Mouse (Mus musculus) ES-Bruce4 (cell line): ENCODE measurements around the gene Gm13276. TPM values are rescaled to one million over a fixed set of nuclear protein-coding genes. Genes with fewer than 3 reads are reported as not detected.
"Not testable (repeated sequence)": the region's sequence is repeated elsewhere in the genome, so short reads cannot be mapped to it uniquely, and the experiment has no call there.

Source experiments
- H3K27ac ChIP-seq: 2 replicates; pipeline ENCODE4 v1.5.1; 2012; ENCODE audit warnings: low read length, inconsistent platforms; ENCODE audit not compliant: insufficient read depth
- H3K27me3 ChIP-seq: 2 replicates; pipeline ENCODE4 v1.6.1; 2012; ENCODE audit warnings: mild to moderate bottlenecking, low read length, inconsistent platforms; ENCODE audit not compliant: control insufficient read depth, poor library complexity, insufficient read depth, severe bottlenecking
- H3K36me3 ChIP-seq: 2 replicates; pipeline ENCODE4 v1.6.1; 2012; ENCODE audit warnings: inconsistent platforms, mild to moderate bottlenecking, low read length, moderate library complexity; ENCODE audit not compliant: control insufficient read depth, poor library complexity, insufficient read depth, severe bottlenecking
- H3K4me1 ChIP-seq: one replicate; pipeline ENCODE4 v1.8.1; 2011; ENCODE audit warnings: low read length; ENCODE audit not compliant: control insufficient read depth, insufficient read depth
- H3K4me3 ChIP-seq: 2 replicates; pipeline ENCODE4 v1.5.1; 2011; ENCODE audit warnings: low read depth, mild to moderate bottlenecking, low read length
- H3K9ac ChIP-seq: 2 replicates; pipeline ENCODE4 v1.6.1; 2012; ENCODE audit warnings: low read depth, mild to moderate bottlenecking, inconsistent platforms; ENCODE audit not compliant: poor library complexity, severe bottlenecking
- H3K9me3 ChIP-seq: replicated peaks from 2 replicates; pipeline ENCODE4 v1.6.1; 2012; ENCODE audit warnings: mild to moderate bottlenecking, low read length, inconsistent platforms; ENCODE audit not compliant: control insufficient read depth, poor library complexity, insufficient read depth, severe bottlenecking
- CTCF ChIP-seq: IDR thresholded peaks from one replicate; pipeline ENCODE4 v1.8.1; 2011; ENCODE audit warnings: low read depth, low read length
- polyA plus RNA-seq: library from polyadenylated mRNA; stranded (reverse); fragments of >200 nt; gene quantifications from 2 replicates; pipeline ENCODE4 v1.2.4, GENCODE M21; 2011; ENCODE audit warnings: low read depth; ENCODE audit not compliant: missing spikeins, insufficient read depth, insufficient read length

The Gm13276 gene
- polyA plus RNA-seq, 1 experiment, result not detected

DNA sequence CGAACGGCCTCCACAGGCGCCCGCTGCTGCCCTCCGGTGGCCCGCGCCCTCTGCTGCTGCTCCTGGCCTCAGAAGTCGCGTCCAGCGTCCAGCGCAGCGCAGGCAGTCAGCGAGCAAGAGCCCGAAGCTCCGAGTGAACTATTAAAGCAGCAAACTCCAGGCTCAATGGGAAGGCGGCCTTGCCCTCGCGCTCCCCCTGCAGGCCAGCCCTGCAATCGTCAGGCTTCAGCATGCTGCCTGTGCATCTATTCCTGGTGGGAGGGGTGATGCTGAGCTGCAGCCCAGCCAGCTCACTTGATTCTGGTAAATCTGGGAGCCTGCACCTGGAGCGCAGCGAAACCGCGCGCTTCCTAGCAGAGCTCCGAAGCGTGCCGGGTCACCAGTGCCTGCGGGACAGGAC lies 2.9 kb downstream of the Gm13276 start, which contains the start of gene Gm13277:
Gm13277 (plus strand) TSS at position 231 of the 400 bp plus-strand sequence.
- TF ChIP-seq CTCF, result peak; percentile 28
- H3K27ac ChIP-seq, H3K27me3 ChIP-seq: not testable (repeated sequence)

DNA sequence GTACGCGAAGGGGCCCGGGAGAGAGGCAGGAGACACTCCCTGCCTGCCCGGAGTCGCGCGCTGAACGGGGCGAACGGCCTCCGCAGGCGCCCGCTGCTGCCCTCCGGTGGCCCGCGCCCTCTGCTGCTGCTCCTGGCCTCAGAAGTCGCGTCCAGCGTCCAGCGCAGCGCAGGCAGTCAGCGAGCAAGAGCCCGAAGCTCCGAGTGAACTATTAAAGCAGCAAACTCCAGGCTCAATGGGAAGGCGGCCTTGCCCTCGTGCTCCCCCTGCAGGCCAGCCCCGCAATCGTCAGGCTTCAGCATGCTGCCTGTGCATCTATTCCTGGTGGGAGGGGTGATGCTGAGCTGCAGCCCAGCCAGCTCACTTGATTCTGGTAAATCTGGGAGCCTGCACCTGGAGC lies 5.7 kb downstream of the Gm13276 start, which contains the start of gene Gm13278:
Gm13278 (plus strand) TSS at position 301 of the 400 bp plus-strand sequence.
- H3K27me3 ChIP-seq, H3K9ac ChIP-seq, H3K4me3 ChIP-seq, H3K9me3 ChIP-seq, H3K27ac ChIP-seq, H3K36me3 ChIP-seq, H3K4me1 ChIP-seq: not testable (repeated sequence)

More for the DNA sequence above, 2.9 kb downstream of the Gm13276 start, which contains the start of gene Gm13277:
- H3K4me3 ChIP-seq, H3K9me3 ChIP-seq, H3K36me3 ChIP-seq, H3K9ac ChIP-seq, H3K4me1 ChIP-seq: not testable (repeated sequence)

DNA sequence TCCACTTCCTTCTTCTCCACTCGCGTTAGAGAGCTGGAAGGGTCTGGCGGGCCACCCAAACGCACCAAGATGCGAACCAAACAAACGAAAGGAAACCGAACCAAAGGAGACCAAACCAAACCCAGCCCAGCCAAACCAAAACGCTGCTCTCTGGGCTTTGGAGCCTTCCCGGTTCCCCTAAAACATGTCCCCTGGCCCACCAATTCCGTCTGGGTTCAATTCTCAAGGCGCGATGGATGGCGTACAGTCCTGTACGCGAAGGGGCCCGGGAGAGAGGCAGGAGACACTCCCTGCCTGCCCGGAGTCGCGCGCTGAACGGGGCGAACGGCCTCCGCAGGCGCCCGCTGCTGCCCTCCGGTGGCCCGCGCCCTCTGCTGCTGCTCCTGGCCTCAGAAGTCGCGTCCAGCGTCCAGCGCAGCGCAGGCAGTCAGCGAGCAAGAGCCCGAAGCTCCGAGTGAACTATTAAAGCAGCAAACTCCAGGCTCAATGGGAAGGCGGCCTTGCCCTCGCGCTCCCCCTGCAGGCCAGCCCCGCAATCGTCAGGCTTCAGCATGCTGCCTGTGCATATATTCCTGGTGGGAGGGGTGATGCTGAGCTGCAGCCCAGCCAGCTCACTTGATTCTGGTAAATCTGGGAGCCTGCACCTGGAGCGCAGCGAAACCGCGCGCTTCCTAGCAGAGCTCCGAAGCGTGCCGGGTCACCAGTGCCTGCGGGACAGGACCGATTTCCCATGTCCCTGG lies 8.6 kb downstream of the Gm13276 start, which contains the start of gene Gm13275:
Gm13275 (plus strand) TSS at position 552 of the 740 bp plus-strand sequence.
- H3K4me1 ChIP-seq, H3K27ac ChIP-seq, H3K9me3 ChIP-seq, H3K4me3 ChIP-seq, H3K27me3 ChIP-seq, H3K36me3 ChIP-seq, H3K9ac ChIP-seq: not testable (repeated sequence)

GRCm38 (mm10) chr4:88797097-88797496 lies 11.6 kb downstream of the Gm13276 start, which contains the start of gene Gm13279:
Gene Gm13279 (plus strand): TSS chr4:88797397.
- H3K27me3 ChIP-seq, H3K4me3 ChIP-seq, H3K4me1 ChIP-seq, H3K9ac ChIP-seq, H3K36me3 ChIP-seq, H3K27ac ChIP-seq, H3K9me3 ChIP-seq: not testable (repeated sequence)

DNA sequence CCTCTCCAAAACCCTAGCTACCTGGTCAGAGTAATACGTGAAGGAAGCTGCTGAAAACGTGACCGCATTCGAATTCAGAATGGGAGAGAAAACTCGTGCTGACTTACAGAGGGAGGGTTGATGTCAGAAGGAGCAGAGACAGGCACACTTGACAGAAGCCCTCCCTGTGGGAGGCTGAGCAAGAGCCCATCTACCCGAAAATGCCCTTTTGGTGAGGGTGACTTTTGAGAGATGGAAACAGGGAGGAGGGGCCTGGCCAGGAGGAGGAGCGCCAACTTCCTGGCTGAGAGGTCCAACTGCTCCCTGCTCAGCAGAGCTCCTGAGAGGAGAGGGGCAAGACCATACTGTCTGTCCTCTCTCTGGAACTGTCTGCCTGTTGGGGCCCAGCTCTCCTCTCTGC lies 13.9 kb downstream of the Gm13276 start, which contains the start of gene Gm13285:
Gm13285 (plus strand) TSS at position 301 of the 400 bp plus-strand sequence.
- H3K4me3 ChIP-seq, H3K36me3 ChIP-seq, H3K9me3 ChIP-seq: not testable (repeated sequence)

DNA sequence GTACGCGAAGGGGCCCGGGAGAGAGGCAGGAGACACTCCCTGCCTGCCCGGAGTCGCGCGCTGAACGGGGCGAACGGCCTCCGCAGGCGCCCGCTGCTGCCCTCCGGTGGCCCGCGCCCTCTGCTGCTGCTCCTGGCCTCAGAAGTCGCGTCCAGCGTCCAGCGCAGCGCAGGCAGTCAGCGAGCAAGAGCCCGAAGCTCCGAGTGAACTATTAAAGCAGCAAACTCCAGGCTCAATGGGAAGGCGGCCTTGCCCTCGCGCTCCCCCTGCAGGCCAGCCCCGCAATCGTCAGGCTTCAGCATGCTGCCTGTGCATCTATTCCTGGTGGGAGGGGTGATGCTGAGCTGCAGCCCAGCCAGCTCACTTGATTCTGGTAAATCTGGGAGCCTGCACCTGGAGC lies 17.4 kb downstream of the Gm13276 start, which contains the start of gene Gm13287:
Gm13287 (plus strand) TSS at position 301 of the 400 bp plus-strand sequence.
- H3K27ac ChIP-seq, H3K4me3 ChIP-seq, H3K27me3 ChIP-seq, H3K36me3 ChIP-seq, H3K4me1 ChIP-seq, H3K9ac ChIP-seq, H3K9me3 ChIP-seq: not testable (repeated sequence)

More for the DNA sequence above, 13.9 kb downstream of the Gm13276 start, which contains the start of gene Gm13285:
- not testable (repeated sequence) for H3K9ac ChIP-seq, H3K27me3 ChIP-seq, H3K4me1 ChIP-seq, H3K27ac ChIP-seq

DNA sequence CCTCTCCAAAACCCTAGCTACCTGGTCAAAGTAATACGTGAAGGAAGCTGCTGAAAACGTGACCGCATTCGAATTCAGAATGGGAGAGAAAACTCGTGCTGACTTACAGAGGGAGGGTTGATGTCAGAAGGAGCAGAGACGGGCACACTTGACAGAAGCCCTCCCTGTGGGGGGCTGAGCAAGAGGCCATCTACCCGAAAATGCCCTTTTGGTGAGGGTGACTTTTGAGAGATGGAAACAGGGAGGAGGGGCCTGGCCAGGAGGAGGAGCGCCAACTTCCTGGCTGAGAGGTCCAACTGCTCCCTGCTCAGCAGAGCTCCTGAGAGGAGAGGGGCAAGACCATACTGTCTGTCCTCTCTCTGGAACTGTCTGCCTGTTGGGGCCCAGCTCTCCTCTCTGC lies 19.7 kb downstream of the Gm13276 start, which contains the start of gene Gm13288:
Gm13288 (plus strand) TSS at position 301 of the 400 bp plus-strand sequence.
- H3K9me3 ChIP-seq, H3K36me3 ChIP-seq, H3K4me1 ChIP-seq, H3K9ac ChIP-seq, H3K27me3 ChIP-seq, H3K27ac ChIP-seq, H3K4me3 ChIP-seq: not testable (repeated sequence)

GRCm38 (mm10) chr4:88805761-88806160 lies 20.3 kb downstream of the Gm13276 start:
- H3K9ac ChIP-seq, H3K27me3 ChIP-seq, H3K9me3 ChIP-seq, H3K27ac ChIP-seq, H3K4me1 ChIP-seq, H3K4me3 ChIP-seq, H3K36me3 ChIP-seq: not testable (repeated sequence)
